Mouse (Mus musculus) NIH3T3 (cell line): ENCODE results near the gene Agr3.

Experiments used
- DNase-seq: peaks from one replicate; pipeline ENCODE4 v3.0.0-alpha.2; 2012; ENCODE audit warnings: low read depth

Gene Agr3

DNA sequence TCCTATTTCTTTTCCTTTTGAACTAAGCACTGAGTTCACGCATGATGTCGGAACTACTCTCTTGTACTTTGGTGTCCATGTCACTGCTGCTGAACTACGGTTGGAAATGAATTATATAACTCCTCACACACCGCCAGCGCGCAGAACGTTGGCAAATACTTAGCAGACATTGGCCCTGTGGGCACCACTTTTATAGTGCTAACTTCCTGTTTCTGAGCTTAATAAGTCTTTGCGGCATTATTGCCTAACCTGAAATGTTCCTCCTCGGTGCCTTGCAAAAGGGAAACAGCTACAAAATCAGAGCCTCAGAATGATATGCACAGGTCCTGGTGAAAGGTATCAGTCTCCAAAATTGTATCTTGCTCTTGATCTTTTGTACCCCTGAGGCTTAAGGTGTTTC is 58.1 kb downstream of the Agr3 start:
- no peak for DNase-seq

DNA sequence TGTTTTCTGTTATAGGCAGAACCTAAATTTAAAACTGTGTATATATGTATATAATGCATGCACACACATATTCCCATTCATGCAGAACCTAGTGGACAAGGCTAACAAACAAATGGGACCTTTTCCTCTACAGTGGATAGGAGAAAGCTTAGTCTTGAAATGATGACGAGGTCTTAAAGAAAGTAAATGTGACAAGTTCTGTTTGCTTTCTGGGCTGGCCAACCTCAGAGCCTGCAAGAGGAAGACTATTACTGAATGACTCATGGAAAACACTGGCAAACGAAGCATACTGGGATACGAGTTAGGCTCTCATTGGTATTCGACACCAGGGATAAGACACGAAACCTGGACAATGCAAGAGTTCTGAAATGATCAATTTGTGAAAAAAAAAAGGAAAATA is 59.3 kb downstream of the Agr3 start:
- DNase-seq, result no peak

DNA sequence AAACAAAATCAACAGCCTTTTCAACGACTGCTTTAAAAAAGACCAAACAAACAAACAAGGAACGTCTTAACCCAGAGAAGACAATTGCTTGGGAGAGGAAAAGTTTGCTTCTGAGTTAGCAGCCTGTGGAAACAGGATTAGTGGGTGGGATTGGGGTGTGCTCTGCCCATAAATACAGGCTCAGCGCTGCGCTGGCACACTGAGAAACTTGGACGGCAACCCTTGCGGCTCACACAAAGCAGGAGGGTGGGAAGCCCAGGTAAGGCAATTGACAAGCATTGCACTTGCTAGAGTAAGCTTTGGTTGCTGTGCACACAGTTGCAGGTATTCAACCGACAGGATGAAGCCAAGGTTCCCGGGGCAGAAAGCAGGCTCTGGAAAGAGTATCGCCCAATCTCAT is 67.3 kb downstream of the Agr3 start, which contains the start of gene Agr2:
Gene Agr2 (plus strand): TSS at position 197 of the 400 bp plus-strand sequence.
- DNase-seq, result no peak

DNA sequence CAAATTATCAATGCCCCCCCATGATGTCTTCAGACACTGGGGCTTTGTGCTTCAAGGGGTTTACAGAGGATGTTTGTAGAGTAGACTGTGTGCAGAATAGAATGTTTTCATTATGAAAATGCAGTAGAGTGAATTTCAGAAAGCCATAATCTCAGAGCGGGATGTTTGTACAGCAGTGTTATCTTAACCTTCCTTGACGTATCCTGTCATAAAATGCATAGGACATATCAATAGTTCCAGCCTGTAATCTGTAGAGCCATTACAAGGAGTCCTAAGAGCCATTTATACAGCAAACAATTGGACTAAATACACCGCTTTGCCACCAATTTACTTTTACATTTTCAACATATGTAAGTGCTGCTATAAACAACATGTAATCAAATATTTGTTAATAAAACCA is 68.2 kb downstream of the Agr3 start:
- no peak for DNase-seq

DNA sequence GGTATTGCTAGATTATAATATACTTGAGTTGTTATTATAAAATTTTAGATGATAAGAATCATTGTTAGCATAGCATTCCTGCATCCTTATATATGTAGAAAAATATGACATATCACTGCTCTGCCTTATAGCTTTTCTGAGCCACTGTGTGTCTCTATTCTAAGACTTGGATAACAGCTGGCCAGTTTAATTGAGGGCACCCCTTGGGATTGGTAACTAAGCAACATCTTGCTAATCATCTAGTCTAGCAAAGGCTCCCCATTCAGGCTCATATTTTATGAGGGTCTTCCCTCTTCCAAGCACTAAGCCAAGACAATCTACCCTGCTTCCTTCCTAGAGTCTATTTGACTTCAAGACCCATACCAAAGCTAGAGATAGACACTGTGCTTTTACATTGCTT is 68.7 kb downstream of the Agr3 start:
- no peak for DNase-seq

DNA sequence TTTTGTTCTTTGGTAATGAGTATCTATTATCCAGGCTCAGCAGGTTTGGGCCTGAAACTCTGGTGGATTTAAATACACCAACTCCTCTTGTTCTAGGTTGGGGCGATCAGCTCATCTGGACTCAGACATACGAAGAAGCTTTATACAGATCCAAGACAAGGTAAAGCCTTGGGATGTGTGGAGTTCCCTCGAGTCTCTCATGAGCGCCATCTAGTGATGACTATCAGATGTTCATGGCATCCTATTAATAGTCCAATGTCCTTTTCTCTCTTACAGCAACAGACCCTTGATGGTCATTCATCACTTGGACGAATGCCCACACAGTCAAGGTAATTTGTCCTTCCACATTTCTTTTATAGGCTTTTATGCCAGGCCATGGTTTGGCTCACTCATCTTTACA is 70.4 kb downstream of the Agr3 start:
- peak; percentile 62 for DNase-seq
